Mouse (Mus musculus) megakaryocyte, adult 5-6 weeks (primary cell): Measurements from ENCODE around the gene Atf3. TPM values are rescaled to one million over a fixed set of nuclear protein-coding genes. Genes with fewer than 3 reads are reported as not detected.

ENCODE experiments used
- ATAC-seq: 2 replicates; pipeline ENCODE4 v1.8.0; 2016; ENCODE audit warnings: mild to moderate bottlenecking, inconsistent platforms; ENCODE audit not compliant: poor library complexity, severe bottlenecking
- total RNA-seq, 2 experiments: library from RNA; stranded (forward) in 1 of 2; stranded (reverse) in 1 of 2; fragments of 153-499, 151-499 nt in 1 of 2; fragments of 221-1000, 200-1000 nt in 1 of 2; gene quantifications; 2 replicates each; pipeline versions ENCODE4 v1.2.3 to v1.2.4; 2015 to 2017

The Atf3 gene
- total RNA-seq, 2 experiments from 2014 or later, result 38.2 to 57.2 TPM

DNA sequence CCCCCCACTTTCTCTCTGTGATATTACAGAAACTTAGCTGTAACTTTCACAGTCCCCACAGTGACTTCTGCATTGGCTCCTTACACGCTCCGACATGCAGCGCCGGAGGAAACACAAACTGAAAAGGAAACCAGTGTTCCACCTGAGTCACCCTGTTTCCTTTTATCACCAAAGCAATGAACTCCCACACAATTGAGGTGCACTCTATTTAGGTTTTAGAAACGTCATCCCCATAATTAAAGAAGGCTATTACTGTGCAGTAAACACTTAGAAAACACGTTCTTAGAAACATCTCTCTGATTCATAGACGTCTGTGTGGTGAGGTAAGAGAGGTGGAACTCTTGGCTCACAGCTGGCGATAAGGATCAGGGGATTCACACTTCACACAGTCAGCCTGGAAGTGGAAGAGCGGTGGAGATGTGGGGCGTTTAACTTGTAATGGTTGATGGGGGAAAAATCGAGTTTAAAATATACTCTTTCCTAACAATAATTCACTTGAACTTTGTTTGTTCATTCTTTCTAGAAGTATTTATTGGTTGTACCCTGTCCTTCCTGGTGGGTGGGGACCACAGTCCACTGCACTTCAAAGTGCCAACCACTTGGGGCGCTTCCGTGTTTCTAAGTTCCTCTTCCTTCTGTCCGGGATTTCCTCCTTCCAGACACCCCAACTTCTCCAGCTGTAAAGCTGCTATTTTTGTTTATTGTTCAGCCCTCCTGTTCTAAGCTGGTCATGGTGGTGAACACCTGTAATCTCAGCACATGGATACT, 24.0 kb downstream of the Atf3 start:
- peak; percentile 75 for ATAC-seq

DNA sequence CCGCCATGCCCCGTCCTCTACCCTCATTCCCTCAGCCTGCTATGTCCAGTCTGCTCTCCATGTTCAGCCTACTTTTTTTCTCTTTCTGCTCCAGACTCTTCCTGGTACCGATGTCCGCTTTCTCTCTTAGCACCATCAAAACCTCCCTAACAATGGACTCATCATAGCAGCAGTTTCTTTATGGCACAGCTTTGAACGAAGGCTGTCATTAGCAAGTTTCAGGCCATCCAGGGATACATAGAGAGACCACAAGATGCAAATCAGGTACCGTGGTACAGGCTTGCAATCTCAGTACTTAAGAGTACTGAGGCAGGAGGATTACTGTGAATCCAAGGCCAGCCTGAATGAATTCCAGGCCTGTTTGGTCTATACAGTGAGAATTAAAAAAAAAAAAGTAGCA, 25.1 kb downstream of the Atf3 start:
- no peak for ATAC-seq

GRCm38 (mm10) chr1:191192213-191192612, 25.6 kb downstream of the Atf3 start:
- ATAC-seq, result no peak

DNA sequence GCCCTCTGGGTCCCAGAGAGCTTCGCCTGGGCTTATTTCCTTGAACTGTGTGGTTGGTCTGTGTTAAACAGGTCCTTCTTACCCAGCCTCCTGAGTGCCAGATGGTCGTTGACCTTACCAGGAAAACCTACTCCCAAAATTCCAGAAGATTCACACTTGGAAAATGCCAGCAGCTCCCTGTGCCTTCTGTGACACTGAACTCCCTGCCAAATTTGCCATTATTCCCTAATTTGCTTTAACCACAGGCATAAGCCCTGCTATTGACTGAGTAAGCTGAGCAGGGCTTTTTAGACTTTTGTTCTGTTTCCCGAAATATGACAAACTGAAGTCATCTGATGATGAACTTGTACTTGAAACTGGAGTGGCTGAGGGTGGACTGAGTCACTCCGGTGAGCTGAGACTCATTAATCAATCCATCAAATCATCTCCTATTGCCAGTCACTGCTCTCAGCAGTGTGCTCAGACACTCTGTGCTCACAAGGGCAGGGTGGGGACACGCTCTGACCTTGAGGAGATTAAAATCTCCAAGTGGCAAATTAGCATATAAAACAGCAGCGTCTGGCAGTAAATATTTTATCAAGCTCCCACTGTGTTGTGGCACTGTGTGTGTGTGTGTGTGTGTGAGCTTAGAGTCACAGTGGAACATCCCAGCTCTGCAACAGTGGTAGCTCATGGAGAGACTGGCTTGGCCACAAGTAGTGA, 28.0 kb downstream of the Atf3 start:
- ATAC-seq, result no peak

- ATAC-seq, result no peak
Measured at GRCm38 (mm10) chr1:191186386-191186770, 31.5 kb downstream of the Atf3 start.

DNA sequence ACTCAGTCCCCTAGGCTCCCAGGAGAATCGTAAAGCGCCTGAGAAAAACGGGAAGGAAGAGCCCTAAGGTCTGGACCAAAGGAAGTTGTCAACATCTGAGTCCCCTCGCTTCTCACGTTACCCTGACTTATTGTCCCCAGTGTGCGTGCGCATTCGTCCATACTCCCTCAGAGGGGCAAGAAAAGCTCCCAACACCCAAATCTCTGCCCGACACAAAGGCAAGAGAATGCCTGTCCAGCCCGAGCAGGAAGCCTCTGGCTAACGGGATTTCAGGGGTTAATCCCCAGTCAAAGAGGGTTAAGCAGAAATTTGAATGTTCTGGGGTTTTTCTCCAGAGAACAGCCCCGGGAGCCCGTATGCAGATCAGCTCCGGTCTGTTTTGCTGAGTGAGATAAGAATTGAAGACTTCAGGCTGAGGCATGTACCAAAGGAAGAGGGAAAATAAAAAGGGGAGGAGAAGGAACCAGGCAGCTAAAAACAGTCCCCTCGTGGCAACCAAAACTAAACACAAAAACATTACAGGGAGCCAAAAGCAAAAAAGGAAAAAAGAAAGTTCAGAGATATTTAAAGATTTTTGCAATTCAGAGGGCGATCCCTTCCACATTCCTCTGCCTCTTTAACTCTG, 32.0 kb downstream of the Atf3 start:
- no peak for ATAC-seq

DNA sequence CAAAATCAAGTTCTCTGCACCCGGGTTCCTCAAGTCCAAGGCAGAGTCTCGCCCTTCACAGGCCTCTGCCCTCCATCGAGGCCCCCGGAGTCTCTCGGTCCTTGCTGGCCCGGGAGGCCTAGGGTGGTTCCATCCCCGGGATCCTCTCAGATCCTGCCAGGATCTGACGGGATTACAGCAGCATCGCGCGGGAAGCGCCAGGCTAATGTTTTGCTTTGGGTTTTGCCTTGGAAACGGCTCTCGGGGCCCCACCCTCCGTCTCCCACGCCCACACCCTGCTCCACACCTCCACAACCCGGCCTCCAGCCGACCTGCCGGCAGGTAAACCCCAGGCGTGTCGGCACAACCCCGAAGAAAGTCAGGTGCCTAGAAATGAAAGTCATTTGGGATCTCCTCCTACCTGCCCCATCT, 33.0 kb downstream of the Atf3 start:
- ATAC-seq, result no peak

GRCm38 (mm10) chr1:191184066-191184815, 33.6 kb downstream of the Atf3 start:
- no peak for ATAC-seq

DNA sequence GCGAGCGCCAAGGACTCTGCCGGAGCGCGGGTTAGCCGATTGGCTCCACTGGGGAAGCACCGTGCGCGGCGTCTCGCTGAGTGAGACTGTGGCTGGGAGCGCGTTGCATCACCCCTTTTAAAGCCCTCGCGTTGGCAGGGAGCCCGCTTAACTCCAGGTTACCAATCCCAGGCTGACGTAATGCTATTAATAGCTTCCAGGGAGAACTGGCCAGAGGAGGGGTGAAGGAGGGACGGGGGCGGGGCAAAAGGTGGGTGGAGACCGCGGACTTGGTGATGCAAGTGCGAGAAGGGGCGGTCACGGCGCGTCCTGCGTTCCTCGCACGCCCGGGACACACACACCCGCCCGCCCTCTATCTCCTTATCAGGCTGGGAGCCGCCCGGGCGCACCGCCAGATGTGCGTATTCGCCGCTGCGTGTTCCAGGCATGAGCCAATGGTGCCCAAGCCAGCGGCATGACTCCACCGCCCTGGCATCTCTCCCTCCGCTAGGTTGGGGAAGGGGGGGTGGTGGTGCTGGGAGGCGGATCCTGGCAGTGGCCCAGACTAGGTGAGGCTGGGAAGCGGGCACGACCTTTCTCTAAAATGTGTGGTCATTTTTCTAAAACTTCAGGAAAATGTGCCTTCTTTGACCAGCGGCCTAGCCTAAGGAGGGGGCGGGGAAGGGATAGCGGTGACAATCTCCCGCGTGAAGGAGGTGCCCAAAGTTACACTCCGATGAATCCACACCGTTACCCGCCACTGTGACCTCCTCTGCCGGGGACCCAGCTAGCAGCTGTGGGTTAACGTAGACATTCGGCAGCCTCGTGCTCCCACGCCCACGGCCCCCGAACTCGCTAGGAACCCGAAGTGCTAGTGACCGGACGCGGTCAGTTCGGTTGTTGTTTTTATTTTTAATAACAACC, 34.4 kb downstream of the Atf3 start:
- peak; percentile 71 for ATAC-seq

- peak; percentile 38 for ATAC-seq
Measured at GRCm38 (mm10) chr1:191182431-191183162, 35.2 kb downstream of the Atf3 start.

DNA sequence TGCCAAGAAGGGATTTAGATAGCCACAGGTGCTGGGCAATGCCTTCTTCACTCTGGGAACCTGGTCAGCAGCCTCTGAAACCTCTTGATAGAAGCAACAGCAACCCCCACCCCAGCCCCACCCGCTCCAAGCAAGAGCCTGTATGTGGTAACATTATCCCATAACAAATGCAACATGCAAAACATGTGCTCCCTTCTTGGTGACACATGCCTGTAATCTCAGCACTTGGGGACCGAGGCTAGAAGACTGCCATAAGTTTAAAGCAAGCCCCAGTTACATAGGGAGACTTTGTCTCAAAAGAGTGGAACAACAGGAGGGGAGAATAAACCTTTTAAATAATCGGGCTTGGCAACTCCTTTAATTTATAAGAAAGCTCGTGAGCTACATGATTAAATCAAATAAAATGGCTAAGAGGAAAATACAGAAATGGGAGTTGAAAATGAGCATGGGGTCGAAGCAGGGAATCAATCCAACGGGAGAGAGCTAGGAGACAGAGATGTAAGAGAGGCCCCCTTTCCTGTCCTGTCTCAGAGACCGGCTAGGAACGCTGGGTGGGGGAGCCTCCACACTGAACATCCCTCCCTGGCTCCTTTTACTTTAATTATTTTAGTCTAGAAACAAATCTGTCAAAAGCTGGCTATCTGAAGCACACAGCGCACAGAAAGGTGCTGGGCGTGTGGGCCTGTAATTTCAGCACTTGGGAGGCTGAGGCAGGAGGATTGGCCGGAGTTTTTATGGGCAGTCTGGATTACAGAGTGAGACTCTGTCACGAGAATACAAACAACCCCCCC, 36.2 kb downstream of the Atf3 start:
- no peak for ATAC-seq

GRCm38 (mm10) chr1:191180397-191180796, 37.4 kb downstream of the Atf3 start:
- no peak for ATAC-seq

- ATAC-seq, result no peak
Measured at GRCm38 (mm10) chr1:191179846-191180245, 38.0 kb downstream of the Atf3 start.

- no peak for ATAC-seq
Measured at GRCm38 (mm10) chr1:191178511-191179188, 39.2 kb downstream of the Atf3 start.

DNA sequence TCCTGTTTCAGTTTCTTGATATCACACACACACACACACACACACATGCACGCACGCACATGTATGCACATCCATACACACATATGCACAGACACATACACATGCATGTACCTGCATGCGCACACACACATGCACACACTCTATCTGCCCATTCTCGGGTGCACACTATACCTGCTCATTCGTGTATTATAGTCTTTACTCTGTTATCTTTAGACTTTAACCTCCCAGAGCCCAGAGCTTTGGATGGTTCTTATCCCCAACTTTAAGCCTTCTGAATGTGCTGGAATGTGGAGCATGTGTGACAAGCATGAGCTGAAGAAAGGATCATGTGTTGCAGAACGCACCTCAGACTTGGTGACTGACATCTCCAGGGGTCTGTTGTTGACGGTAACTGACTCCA, 41.0 kb downstream of the Atf3 start:
- ATAC-seq, result no peak

GRCm38 (mm10) chr1:191172487-191172886, 45.4 kb downstream of the Atf3 start:
- 0 out of 2 replicates have a peak, but pooled peaks have one; percentile 47 for ATAC-seq

DNA sequence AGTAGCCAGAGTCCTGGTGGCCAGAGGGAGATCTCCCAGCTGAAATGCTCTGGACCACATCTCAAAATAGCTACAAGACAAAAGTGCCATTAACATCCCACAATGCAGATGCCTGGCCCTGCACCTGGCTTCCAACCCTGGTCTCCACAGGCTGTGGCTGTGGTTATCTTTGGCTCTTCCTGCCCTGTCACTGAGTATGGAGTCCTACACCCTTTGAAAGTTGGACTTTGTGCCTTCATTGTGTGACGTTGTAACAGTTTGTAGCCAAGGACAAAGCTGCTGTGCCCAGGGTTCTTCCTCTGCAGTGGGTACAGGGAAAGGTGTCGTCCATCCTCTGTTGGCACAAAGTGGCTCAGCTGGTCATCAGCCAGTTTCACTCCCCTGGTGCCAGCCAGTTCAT, 47.4 kb downstream of the Atf3 start:
- no peak for ATAC-seq

GRCm38 (mm10) chr1:191166189-191166588, 51.6 kb downstream of the Atf3 start:
- ATAC-seq, result peak; percentile 59
